Mouse (Mus musculus) heart, adult 9 months (tissue): ENCODE measurements around the gene Hephl1.

Source experiments
- DNase-seq, 2 experiments: peaks; one replicate each; pipeline ENCODE4 v3.0.0; 2022; ENCODE audit warnings: low spot score in 2 of 2

Hephl1 gene

DNA sequence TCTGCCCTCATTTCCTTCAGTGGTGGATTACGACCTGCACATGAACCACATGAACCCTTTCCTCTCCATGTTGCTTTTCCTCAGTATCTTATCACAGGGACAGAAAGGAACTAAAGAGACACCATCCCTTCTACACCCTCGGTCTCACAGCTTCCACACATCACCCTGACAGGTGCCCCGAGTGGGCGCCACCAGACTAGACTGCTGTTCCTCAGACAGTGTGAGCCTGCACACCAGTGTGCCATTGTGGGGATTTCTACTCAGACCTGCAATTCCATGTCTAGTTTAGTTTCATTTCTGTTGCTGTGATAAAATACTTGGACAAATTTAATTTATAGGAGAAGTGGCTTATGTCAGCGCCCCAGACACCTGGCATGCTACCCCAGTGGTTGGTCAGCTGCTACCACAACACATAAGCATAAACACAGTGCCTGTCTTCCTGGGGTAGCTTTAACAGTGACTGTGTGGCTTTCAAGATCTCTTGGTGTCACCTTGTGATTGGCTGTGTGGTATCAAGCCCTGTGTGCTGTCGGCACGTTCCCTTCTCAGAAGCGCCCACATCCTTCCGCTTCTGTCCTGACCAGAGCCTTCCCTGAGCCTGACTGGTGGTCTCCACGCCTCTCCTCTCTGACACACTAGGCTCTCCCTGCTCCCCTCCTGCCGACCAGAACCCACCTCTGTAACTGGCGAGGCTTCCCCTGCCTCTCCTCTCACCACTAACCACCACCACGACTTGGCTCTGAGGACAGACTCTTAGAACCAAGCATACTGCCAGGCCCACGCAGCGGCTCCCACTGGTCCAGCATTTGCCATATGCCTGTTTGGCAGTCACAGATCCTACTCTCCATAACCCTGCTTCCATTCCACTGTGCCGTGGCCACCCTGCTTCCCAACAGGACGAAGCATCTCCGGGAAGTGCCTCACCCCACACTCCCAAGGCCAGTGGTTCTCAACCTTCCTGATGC is 93.8 kb downstream of the Hephl1 start:
- DNase-seq, result no peak

GRCm38 (mm10) chr9:15015223-15015956 is 96.5 kb downstream of the Hephl1 start:
- DNase-seq, result peak in 1 of 2 experiments; percentile 35

DNA sequence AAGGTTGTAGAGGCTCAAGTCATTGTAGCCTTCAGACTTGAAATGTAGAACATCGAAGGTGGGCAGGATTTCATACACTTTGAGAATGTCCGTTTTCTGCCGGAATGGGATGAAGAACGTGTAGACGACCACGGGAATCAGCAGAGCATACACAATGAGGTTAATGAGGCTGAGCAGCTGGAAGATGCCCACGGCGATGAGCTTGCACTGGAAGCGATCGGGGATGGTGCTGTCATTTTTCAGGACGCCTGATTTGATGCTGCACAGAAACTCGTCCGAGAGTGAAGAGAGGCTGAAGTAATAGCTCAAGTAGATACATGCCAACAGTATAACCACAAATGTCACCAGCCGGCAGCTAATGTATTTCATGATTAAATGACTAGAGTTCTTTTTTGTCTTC is 104.3 kb downstream of the Hephl1 start:
- DNase-seq, result no peak

- DNase-seq, result no peak
These were observed 107.6 kb downstream of the Hephl1 start for GRCm38 (mm10) chr9:15004298-15004685.

GRCm38 (mm10) chr9:15003676-15004297 is 108.1 kb downstream of the Hephl1 start:
- DNase-seq, result no peak

DNA sequence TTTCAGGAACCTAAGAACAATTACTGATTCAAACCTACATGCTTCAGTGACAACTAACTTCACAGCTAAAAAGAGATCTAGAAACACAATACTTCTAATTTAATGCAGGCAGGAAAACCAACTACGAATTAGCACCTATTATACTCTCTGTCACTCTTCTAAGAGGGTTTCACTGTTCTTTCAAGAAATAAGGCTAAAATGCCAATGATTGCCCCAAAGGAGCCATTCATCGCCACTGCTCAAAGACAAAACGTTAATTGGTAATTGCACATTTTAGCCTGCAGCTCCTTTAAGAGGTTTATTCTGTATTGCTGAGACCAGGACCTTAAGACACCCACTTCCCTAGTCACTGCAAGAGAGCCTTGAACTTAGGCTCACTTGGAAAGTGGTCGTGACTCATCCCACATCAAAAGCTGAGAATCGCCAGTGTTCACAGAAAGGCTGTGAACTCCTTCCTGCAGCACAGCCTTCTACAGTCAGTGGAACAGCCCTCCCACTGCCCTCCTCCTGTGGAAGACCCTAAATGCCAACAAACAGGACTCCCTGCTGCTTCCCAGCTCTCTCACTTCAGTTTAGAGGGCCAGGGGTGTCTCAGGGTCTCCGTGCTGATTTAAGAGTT is 108.8 kb downstream of the Hephl1 start:
- no peak for DNase-seq
